Mouse (Mus musculus) cerebellum, postnatal 36 days (tissue): ENCODE data around the gene Rxra.

Experiments
- DNase-seq, 2 experiments: peaks; one replicate each; pipeline ENCODE4 v3.0.0; 2021 to 2022; ENCODE audit warnings: mixed read lengths in 2 of 2

Gene Rxra

DNA sequence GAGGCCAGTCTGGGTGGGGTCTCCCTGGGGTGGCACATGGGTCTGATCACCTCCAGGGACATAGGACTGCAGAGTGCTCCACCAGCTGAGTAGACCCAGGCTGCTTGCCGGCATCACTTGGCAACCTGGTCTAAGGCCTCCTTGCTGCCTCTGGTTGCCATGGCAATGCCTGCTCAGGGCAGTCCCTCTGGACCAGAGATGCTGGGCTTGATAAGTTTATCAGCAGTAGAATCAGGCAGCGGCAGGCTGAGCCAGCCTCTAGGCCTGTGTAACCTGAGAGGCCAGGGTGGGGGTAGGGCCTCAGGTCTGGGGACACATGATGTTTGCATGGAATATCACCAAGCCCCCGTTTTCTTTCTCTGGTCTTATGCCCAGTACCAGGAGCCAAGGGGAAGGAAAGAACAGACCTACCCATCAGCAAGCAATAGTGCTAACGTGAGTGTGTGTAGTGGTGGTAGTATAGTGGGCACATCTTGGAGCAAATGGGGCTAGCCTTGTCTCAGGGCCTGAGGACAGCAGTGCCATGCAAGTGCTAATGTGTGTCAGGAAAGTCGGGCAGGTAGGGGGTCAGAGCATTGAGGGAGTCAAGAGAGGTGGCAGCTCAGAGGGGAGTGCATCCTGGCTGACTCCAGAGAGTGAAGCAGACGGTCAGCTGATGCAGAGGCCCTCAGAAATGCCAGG is 88.2 kb downstream of the Rxra start:
- DNase-seq: no peak

GRCm38 (mm10) chr2:27764937-27765319 is 88.7 kb downstream of the Rxra start:
- peak; percentile 88 to 95 for DNase-seq

DNA sequence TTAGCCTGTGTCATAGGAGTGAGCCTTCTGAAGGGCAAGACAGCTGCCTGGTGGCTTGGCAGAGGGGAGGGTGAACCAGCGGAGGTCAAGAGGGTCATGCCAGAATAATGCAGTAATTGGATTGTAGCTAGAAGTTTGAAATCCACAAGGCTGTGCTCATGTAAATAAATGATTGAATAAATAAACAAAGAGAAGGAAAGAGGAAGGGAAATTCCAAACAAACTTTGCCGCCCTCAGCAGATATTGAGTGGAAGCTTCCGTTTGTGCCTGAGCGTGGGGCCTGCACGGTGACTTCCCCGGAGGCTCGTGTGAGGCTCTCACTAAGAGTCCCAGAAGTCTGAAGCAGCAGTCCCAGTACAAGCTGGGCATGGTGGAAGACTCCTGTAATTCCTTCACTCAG is 91.5 kb downstream of the Rxra start:
- no peak for DNase-seq

DNA sequence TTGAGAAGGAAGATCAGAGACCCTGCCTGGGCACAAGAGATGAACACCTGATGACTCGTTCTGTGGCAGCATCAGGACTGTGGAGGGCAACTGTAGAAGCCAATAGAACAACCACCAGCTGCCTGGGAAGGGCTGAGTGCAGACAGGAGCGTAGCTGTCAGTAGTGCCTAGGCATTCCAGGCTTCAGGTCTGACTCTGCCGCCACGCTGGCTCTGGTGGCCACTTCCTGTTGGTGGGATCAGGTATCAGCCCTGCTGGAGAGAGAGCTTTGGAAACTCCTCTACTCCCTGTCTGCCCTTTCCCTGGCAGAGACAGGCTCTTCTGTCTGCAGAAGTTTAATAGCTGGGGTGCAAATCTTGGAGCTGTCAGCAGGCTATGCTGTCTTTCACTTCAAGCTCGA is 93.5 kb downstream of the Rxra start:
- no peak for DNase-seq

DNA sequence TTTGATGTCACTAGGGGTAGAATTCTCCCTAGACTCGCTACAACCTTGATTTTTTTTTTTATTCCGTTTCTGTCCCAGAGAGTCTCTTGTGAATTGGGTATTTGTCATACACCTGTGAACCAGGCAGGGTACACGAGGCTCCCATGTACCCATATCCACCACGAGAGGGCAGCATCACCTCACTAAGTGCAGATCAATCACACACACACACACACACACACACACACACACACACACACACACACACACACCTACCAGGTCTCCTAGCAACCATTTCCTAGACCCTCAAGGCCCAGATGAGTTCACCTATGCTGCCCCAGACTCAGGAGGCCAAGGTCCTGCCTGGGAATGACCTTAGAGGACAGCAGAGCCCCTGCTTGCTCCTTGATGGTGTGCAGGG is 94.0 kb downstream of the Rxra start:
- peak; percentile 70 to 71 for DNase-seq

DNA sequence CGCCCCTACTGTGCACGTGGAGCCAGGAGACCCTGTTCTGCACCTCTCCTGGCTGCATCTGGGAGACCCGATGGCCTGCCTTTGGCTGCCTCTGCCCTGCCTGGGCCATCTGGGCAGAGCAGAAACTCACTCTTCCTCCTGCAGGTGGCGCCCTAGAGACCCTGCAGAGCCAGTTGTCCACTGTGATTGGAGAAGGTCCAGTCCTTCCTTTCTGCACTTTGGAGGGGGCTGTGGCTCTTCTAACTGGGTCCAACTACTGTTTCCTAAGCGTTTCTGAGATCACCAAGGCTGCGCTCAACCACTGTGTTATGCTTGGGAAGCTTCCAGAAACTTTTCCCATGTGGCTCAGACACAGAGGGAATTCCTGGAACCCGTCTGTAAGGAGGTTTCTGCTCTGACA is 95.7 kb downstream of the Rxra start:
- peak; percentile 78 for DNase-seq

GRCm38 (mm10) chr2:27772841-27773388 is 96.7 kb downstream of the Rxra start:
- no peak for DNase-seq

DNA sequence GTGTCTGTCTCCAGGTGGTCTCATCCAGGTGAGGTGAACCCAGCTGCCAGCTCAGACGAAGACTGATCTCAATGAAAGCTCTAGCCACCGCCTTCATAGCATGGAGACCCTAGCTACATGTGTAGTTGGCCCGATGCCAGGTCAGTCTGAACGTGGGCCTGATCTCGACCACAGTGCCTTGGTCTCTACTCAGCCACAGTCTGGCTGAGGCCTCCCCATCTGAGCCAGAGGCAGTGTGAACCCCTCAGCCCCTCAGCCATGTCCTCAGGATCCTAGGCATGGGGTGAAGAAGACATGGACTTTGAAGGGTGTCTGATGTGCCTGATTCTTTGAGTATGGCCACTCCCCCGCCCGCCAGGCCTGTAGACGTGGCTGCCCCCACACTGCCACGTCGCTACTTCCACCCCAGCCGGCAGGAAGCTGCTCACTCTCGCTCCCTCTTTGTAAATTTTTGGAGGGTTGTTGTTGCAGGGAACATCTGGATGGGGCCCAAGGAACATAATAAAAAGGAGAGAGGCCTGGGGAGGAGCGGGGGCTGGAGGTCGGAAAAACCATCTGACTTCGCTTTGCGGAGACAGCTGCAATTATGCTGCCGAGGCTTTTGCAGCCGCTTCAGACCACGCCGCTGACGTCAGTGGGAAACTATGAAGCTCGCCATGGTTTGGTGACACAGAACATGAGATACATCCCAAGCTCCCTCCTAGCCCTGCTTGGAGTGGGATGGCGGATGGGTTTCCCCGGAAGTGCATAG is 97.9 kb downstream of the Rxra start:
- DNase-seq: no peak

DNA sequence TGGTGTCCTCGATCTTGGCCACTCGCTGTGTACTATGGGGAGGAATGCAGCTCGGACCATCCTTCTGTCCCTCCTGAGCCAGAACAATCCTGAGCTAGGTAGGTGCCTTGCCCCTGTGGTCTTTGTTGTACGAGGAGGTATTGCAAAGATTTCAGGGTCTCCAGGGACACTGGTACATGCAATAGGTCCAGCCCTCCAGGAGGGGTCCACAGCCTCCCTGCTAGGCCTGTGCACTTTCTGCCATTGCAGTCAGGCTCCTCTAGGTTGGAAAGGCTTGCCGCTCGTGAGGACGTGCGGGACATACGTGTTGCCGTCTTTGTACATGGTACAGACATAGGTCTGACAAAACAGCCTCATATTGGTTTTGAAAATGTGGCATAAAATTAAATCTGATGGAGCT is 98.8 kb downstream of the Rxra start:
- no peak for DNase-seq

DNA sequence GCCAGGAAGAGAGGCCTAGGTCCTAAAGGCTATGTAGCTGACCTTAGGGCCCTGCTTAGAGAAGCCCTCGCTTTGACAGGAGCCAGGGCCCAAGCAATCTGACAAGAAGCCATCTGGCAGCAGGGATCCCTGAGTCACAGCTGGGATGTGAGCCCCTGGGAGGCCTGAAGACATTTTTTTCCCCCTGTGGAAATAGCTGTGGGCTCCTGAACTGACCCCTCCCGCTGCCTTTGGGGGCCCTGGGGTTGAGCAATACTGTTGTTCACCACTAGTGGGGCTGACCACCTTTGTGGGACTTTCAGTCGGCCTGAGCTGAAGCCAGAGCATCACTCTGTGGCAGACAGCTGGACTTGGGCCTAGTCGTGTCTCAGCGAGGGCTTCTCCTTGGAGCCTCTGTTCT is 99.4 kb downstream of the Rxra start:
- DNase-seq: no peak

GRCm38 (mm10) chr2:27777756-27778155 is 101.5 kb downstream of the Rxra start:
- no peak for DNase-seq

GRCm38 (mm10) chr2:27778289-27778688 is 102.0 kb downstream of the Rxra start:
- no peak for DNase-seq

GRCm38 (mm10) chr2:27779291-27779866 is 103.1 kb downstream of the Rxra start:
- no peak for DNase-seq

GRCm38 (mm10) chr2:27780162-27780561 is 103.9 kb downstream of the Rxra start:
- DNase-seq: no peak

DNA sequence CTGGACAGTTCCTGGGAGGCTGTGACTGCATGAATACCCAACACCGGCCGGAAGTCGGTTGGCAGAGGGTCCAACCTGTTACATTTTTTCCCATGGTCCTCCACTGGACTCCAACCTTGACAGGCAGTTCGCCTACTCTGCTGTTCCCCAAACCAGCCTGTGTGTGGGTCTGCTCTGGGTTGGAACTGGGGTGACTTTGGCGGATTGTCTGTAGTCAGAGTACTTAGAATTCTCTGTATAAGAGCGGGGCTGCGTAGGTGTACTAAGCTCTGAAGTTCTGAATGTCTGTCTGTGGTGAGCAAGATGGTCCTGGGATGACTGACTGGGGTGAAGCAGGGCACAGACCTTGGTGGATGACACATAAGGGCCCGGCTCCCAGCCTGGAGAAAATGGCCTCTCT is 109.1 kb downstream of the Rxra start:
- DNase-seq: no peak

GRCm38 (mm10) chr2:27785973-27786417 is 109.8 kb downstream of the Rxra start:
- no peak for DNase-seq

- DNase-seq: no peak
These were observed 115.3 kb downstream of the Rxra start for GRCm38 (mm10) chr2:27791571-27791970.

GRCm38 (mm10) chr2:27799018-27799417 is 122.8 kb downstream of the Rxra start:
- no peak for DNase-seq

DNA sequence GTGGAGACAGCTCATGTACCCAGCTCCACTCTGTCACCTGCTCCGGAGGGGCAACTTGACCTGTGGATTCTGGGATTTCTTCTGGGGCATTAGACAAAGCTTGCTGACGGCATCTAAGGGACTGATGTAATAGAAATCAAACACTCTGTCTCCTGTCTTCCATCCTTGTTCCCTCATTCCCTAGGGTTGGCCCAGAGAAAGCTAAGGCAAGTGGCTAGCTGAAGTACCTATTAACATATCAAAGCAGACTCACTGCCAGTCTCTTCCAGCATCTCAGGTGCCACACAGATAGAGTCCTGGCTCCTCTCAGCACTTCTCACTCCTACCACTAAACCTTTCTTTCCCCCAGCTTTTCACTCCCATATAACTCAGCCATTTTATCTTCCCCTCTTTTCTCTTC is 124.8 kb downstream of the Rxra start:
- no peak for DNase-seq

DNA sequence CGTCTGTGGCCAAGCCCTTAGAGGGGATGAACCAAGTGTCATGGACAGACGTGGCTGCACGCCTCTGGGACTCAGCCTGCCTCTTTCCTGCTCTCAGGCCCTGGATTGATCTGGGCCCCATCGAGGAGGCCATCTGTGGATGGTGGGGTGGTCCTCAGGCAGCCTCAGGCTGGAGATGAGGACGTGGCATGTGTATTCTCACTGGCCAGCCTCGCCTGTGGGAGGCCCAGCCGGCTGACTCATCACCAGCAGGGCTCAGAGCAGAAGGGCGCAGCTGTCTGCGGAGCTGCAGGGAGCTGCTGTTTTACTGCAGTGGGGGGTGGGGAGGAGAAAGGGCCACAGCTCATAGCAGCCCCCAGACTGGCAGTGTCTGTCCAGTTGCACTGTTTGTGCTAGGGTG is 126.3 kb downstream of the Rxra start:
- no peak for DNase-seq

DNA sequence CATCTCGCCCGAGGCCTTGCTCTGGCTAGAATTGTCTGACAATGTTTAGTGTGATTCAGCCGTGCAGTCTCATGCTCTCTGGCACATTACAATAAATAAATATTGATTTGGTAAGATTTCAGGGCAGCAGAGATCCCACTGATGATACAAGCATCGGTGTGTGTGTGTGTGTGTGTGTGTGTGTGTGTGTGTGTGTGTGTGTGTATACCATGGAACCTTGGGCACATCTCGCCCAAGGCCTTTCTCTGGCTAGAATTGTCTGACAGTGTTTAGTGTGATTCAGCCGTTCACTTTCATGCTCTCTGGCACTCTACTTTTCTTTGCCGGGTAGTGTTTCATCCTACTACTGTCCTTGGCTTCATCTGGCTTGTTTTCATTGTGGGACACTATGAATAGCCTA is 130.5 kb downstream of the Rxra start:
- no peak for DNase-seq

- DNase-seq: no peak
These were observed 131.4 kb downstream of the Rxra start for GRCm38 (mm10) chr2:27807684-27808083.

DNA sequence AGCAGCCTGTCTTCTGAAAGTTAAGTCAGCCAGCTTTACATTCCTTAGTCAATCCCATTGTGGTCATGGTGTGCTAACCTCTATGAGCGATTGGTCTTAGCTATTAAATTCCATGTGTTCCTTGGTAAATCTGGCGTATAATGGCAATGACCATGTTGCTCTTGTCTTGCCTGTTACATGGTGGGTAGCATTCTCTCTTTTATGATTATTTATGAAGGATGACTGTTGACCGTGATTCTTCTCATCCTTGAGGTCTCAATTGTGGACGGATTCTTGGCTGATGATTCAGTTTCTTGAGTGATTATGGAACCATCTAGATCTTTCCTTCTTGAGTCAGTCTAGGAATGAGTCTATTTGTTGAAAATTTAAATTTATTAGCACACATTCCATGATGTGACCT is 133.7 kb downstream of the Rxra start:
- DNase-seq: no peak
